Mouse (Mus musculus) hindbrain, postnatal 0 days (tissue): Measurements from ENCODE around the gene Depdc7. TPM values are rescaled to one million over a fixed set of nuclear protein-coding genes. Genes with fewer than 3 reads are reported as not detected.

Experiments used
- ATAC-seq: fragments of 200-750 bp; cut with Nextera tagmentation; 2 replicates; pipeline ENCODE4 v1.8.0; 2017; ENCODE audit warnings: mild to moderate bottlenecking, moderate TSS enrichment, moderate library complexity
- DNase-seq: peaks from one replicate; pipeline ENCODE4 v3.0.0-alpha.2; 2015; ENCODE audit warnings: low spot score
- H3K27ac ChIP-seq: fragments of 300-500 bp; sonication (generic); 2 replicates; pipeline ENCODE4 v1.5.1; 2014; ENCODE audit warnings: mild to moderate bottlenecking
- H3K27me3 ChIP-seq: fragments of 300-500 bp; sonication (generic); 2 replicates; pipeline ENCODE4 v1.6.1; 2014; ENCODE audit warnings: low read length, mixed read lengths; ENCODE audit not compliant: insufficient read depth
- H3K36me3 ChIP-seq: fragments of 300-500 bp; sonication (generic); 2 replicates; pipeline ENCODE4 v1.6.1; 2014; ENCODE audit warnings: low read length, mixed read lengths; ENCODE audit not compliant: insufficient read depth
- H3K4me1 ChIP-seq: fragments of 300-500 bp; sonication (generic); 2 replicates; pipeline ENCODE4 v1.6.1; 2014; ENCODE audit warnings: antibody characterized with exemption, low read length, mixed read lengths; ENCODE audit not compliant: insufficient read depth
- H3K4me2 ChIP-seq: fragments of 300-500 bp; sonication (generic); 2 replicates; pipeline ENCODE4 v1.6.1; 2014; ENCODE audit warnings: low read depth, mild to moderate bottlenecking, low read length, moderate library complexity, mixed read lengths
- H3K4me3 ChIP-seq: fragments of 300-500 bp; sonication (generic); 2 replicates; pipeline ENCODE4 v1.5.1; 2014; ENCODE audit warnings: low read length
- H3K9ac ChIP-seq: fragments of 300-500 bp; sonication (generic); replicated peaks from 2 replicates; pipeline ENCODE4 v1.6.1; 2014; ENCODE audit warnings: mild to moderate bottlenecking, low read length, moderate library complexity, mixed read lengths
- H3K9me3 ChIP-seq: fragments of 300-500 bp; sonication (generic); 2 replicates; pipeline ENCODE4 v1.6.1; 2016; ENCODE audit warnings: low read length, mixed read lengths
- CTCF ChIP-seq: IDR thresholded peaks from 2 replicates; pipeline ENCODE4 v1.5.1; 2016; ENCODE audit warnings: antibody characterized with exemption, control low read depth, low read depth
- WGBS: fragments of 180-500 bp; shearing (Covaris S2); extraction: QIAGEN DNeasy Blood & Tissue Kit; methylation state at CpG from one replicate; pipeline ENCODE4 v1.1.7; 2014; 5-methylcytosine and 5-hydroxymethylcytosine counted together
- polyA plus RNA-seq: library from polyadenylated mRNA; unstranded; fragments of >200 nt; fragmentation: Nextera tagmentation; extraction: Ambion mirVana; gene quantifications from 2 replicates; pipeline ENCODE4 v1.2.1, GENCODE M21; 2015
- total RNA-seq: library from RNA; depleted of rRNA; stranded (reverse); fragments of >200 nt; gene quantifications from 2 replicates; pipeline ENCODE4 v1.2.3, GENCODE M21; 2014

Depdc7 gene
- total and polyA plus RNA-seq, 2 experiments from 2014 or later = 0.59 to 1.3 TPM

DNA sequence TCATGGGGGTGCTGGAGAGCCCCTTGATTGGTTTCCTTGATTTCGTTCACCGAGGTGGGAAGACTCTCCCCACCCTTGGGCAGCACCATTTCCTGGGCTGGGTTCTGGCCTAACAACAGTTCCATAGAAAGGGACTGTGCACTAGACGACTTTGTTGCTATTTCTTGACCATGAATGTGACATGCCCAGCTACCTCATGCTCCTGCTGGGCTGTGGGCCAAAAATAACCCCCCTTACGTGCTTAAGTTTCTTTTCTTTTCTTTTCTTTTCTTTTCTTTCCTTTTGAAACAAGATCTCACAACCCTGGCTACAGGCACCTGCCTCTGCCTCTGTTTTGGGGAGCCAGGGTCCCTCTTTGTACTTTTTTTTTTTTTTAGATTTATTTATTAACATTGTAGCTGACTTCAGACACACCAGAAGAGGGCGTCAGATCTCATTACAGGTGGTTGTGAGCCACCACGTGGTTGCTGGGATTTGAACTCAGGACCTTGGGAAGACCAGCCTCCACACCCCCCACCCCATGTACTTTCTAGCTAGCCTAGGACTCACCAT lies 32.8 kb downstream of the Depdc7 start:
- Histone ChIP-seq H3K4me3 (no peak overlapping the region), H3K27me3 (no peaks in the 10 kb centered on the region), H3K9me3 (no peaks in the 10 kb centered on the region), H3K36me3 (peaks cover 9% of the 10 kb centered on the region; the same call in 1 of the 2 replicates), H3K27ac (no peak overlapping the region), H3K4me1 (0 out of 2 replicates have a peak, but pooled peaks cover 5% of the 10 kb centered on the region), H3K9ac (no peak overlapping the region), H3K4me2 (no peak overlapping the region)
- WGBS = 49% methylated on average over 6 of the region's 6 CpGs
- ATAC-seq (no peak), DNase-seq (no peak)
- no peak for TF ChIP-seq CTCF

- no peaks in the 10 kb centered on the region for H3K27me3 ChIP-seq
- no peaks in the 10 kb centered on the region for H3K4me1 ChIP-seq
- no peak overlapping the region for H3K27ac ChIP-seq
- WGBS = 88% methylated on average over 3 of the region's 3 CpGs
- H3K4me3 ChIP-seq = no peak overlapping the region
- DNase-seq (no peak), ATAC-seq (no peak)
- TF ChIP-seq CTCF = no peak
- no peaks in the 10 kb centered on the region for H3K9me3 ChIP-seq
- no peak overlapping the region for H3K9ac ChIP-seq
- H3K36me3 ChIP-seq = peaks cover 9% of the 10 kb centered on the region; the same call in 1 of the 2 replicates
- no peak overlapping the region for H3K4me2 ChIP-seq
Observed at GRCm38 (mm10) chr2:104704355-104704754, 38.3 kb downstream of the Depdc7 start.

DNA sequence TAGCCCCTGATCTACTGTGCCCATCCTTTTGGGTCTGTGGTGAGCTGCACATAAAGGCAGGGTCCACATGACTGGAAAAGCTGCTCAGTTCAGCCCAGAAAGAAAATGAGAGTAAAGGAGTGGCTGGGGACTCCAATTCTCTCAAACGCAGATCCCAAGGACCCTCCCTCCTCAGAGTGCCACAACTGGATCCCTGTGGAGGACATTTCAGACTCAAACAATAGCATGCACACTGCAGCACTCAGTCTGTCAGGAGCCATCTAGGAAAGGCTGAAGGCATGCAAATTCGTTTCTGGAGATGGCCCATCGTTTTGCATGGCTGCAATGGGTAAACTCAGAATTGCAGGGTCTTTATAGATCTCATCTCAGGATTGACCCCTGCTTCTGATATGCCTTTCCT lies 39.5 kb downstream of the Depdc7 start:
- no peak overlapping the region for H3K27ac ChIP-seq
- no peak overlapping the region for H3K4me3 ChIP-seq
- no peak overlapping the region for H3K9ac ChIP-seq
- peaks cover 9% of the 10 kb centered on the region for H3K36me3 ChIP-seq
- 47% methylated on average over 3 of the region's 3 CpGs for WGBS
- DNase-seq = no peak
- no peaks in the 10 kb centered on the region for H3K4me1 ChIP-seq
- H3K4me2 ChIP-seq = no peak overlapping the region
- no peaks in the 10 kb centered on the region for H3K9me3 ChIP-seq
- no peak for ATAC-seq
- no peak for TF ChIP-seq CTCF
- H3K27me3 ChIP-seq = no peaks in the 10 kb centered on the region

DNA sequence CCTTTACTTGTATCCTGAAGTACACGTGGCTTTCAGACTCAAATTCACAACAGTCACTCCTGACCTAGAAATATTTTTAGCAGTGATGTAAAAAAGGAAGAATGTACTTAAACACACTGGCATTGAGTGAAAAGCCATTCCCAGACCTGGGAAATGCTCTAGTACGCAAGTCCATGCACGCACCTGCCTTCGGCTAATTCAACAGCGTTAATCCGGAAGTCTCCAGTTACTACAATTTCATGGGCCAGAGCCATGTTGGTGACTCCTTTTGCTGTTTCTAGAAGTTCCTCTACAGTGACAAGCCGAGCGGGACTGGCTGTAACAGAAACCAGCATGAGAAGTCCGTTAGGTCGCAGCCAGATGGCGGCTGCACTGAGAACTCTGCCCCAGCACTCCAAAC lies 43.0 kb downstream of the Depdc7 start:
- ATAC-seq (no peak), DNase-seq (no peak)
- Histone ChIP-seq H3K27ac (no peak overlapping the region), H3K4me1 (no peaks in the 10 kb centered on the region), H3K4me3 (no peak overlapping the region), H3K4me2 (no peak overlapping the region), H3K9me3 (no peaks in the 10 kb centered on the region), H3K36me3 (peaks cover 8% of the 10 kb centered on the region; the same call in 1 of the 2 replicates), H3K27me3 (no peaks in the 10 kb centered on the region), H3K9ac (no peak overlapping the region)
- 88% methylated on average over 11 of the region's 11 CpGs for WGBS
- TF ChIP-seq CTCF = no peak

DNA sequence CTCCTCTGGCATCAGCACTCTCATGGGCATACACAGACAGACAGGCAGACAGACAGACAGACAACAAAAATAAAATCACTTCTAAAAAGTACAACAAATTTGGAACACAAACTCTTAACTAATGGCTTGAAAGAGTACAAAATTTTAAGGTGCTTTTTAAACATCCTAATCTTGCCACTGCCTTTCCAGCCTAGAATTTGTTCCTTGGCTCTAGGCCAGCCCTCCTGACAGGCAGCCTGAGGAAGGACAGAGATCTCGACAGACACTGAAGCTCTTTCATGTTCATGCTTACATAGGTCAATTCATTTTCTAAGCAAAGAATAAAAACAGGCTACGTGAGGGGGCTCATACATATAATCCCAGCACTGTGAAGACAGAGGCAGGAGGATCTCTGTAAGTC lies 50.1 kb downstream of the Depdc7 start:
- Histone ChIP-seq H3K27ac (no peak overlapping the region), H3K9ac (no peak overlapping the region), H3K4me3 (no peak overlapping the region), H3K9me3 (no peaks in the 10 kb centered on the region), H3K27me3 (no peaks in the 10 kb centered on the region), H3K4me2 (no peak overlapping the region), H3K36me3 (peaks cover 7% of the 10 kb centered on the region; the same call in 1 of the 2 replicates), H3K4me1 (no peaks in the 10 kb centered on the region)
- no peak for ATAC-seq
- TF ChIP-seq CTCF = no peak
- no peak for DNase-seq
- WGBS = 50% methylated on average over 2 of the region's 2 CpGs

GRCm38 (mm10) chr2:104690720-104691119 lies 52.0 kb downstream of the Depdc7 start:
- DNase-seq (no peak), ATAC-seq (no peak)
- 0 out of 2 replicates have a peak, but pooled peaks cover 4% of the 10 kb centered on the region for H3K36me3 ChIP-seq
- no peak overlapping the region for H3K9ac ChIP-seq
- WGBS = 82% methylated on average over 4 of the region's 4 CpGs
- no peak overlapping the region for H3K4me2 ChIP-seq
- no peak for TF ChIP-seq CTCF
- no peaks in the 10 kb centered on the region for H3K9me3 ChIP-seq
- no peaks in the 10 kb centered on the region for H3K4me1 ChIP-seq
- no peak overlapping the region for H3K4me3 ChIP-seq
- H3K27ac ChIP-seq = no peak overlapping the region
- H3K27me3 ChIP-seq = no peaks in the 10 kb centered on the region

GRCm38 (mm10) chr2:104688724-104689123 lies 54.0 kb downstream of the Depdc7 start:
- H3K27me3 ChIP-seq = no peaks in the 10 kb centered on the region
- peaks cover 12% of the 10 kb centered on the region; the same call in 1 of the 2 replicates for H3K36me3 ChIP-seq
- no peak for ATAC-seq
- no peaks in the 10 kb centered on the region for H3K9me3 ChIP-seq
- H3K4me2 ChIP-seq = no peak overlapping the region
- no peak overlapping the region for H3K4me3 ChIP-seq
- no peak overlapping the region for H3K27ac ChIP-seq
- no peaks in the 10 kb centered on the region for H3K4me1 ChIP-seq
- no peak overlapping the region for H3K9ac ChIP-seq
- 59% methylated on average over 8 of the region's 8 CpGs for WGBS
- no peak for TF ChIP-seq CTCF
- DNase-seq = no peak
